Mouse (Mus musculus) CH12.LX (cell line): Measurements from ENCODE around the gene Dync1i1. TPM values are rescaled to one million over a fixed set of nuclear protein-coding genes. Genes with fewer than 3 reads are reported as not detected.

Experiments used
- DNase-seq: peaks from one replicate; pipeline ENCODE4 v3.0.0-alpha.2; 2013; ENCODE audit errors: extremely low read depth
- H3K27ac ChIP-seq: 2 replicates; pipeline ENCODE4 v1.5.1; 2012; ENCODE audit warnings: low read depth, mild to moderate bottlenecking, control low read depth, moderate library complexity; ENCODE audit not compliant: insufficient read depth
- H3K27me3 ChIP-seq: replicated peaks from 2 replicates; pipeline ENCODE3; 2012; ENCODE audit warnings: inconsistent platforms
- H3K36me3 ChIP-seq, 2 experiments: replicated peaks in 1 of 2; 2 replicates each; pipeline versions ENCODE3 to v1.6.1; 2012; ENCODE audit warnings: inconsistent platforms in 1 of 2, low read length in 1 of 2, mild to moderate bottlenecking in 1 of 2, mixed read lengths in 1 of 2, moderate library complexity in 1 of 2; ENCODE audit not compliant: control insufficient read depth in 1 of 2, insufficient read depth in 1 of 2
- H3K4me1 ChIP-seq, 2 experiments: 2 replicates each; pipeline ENCODE4 v1.6.1; 2012; ENCODE audit warnings: inconsistent platforms in 1 of 2, moderate library complexity in 1 of 2; ENCODE audit not compliant: insufficient read depth in 2 of 2, control insufficient read depth in 1 of 2
- H3K4me2 ChIP-seq: 2 replicates; pipeline ENCODE4 v1.6.1; 2012; ENCODE audit warnings: low read depth, mild to moderate bottlenecking, control low read depth; ENCODE audit not compliant: poor library complexity, insufficient read depth, severe bottlenecking
- H3K4me3 ChIP-seq, 3 experiments: fragments of 150-350 bp in 1 of 3; sonication (generic) in 1 of 3; replicated peaks in 1 of 3; 2 replicates each; pipeline versions ENCODE3 to v1.5.1; 2011 to 2012; ENCODE audit warnings: low read depth in 2 of 3, low read length in 2 of 3, mild to moderate bottlenecking in 2 of 3, moderate library complexity in 2 of 3, control low read depth in 1 of 3, improper control_type of control experiment in 1 of 3, inconsistent platforms in 1 of 3, mixed read lengths in 1 of 3; ENCODE audit not compliant: poor library complexity in 1 of 3
- H3K79me2 ChIP-seq: replicated peaks from 2 replicates; pipeline ENCODE4 v1.6.1; 2012; ENCODE audit warnings: mild to moderate bottlenecking, moderate library complexity; ENCODE audit not compliant: control insufficient read depth, poor library complexity, insufficient read depth, severe bottlenecking; ENCODE audit errors: extremely low read depth
- H3K9ac ChIP-seq: 2 replicates; pipeline ENCODE4 v1.6.1; 2012; ENCODE audit warnings: low read depth, mild to moderate bottlenecking, control low read depth, moderate library complexity; ENCODE audit not compliant: insufficient read depth
- H3K9me3 ChIP-seq: replicated peaks from 2 replicates; pipeline ENCODE3; 2012; ENCODE audit warnings: low read length, inconsistent platforms, mixed read lengths
- CHD1 ChIP-seq: IDR thresholded peaks from 2 replicates; pipeline ENCODE4 v1.6.1; 2012; ENCODE audit warnings: low read depth, low read length, improper control_type of control experiment, inconsistent platforms
- CHD2 ChIP-seq: IDR thresholded peaks from 2 replicates; pipeline ENCODE4 v1.6.1; 2011; ENCODE audit warnings: low read length, improper control_type of control experiment
- GABPA ChIP-seq: IDR thresholded peaks from 2 replicates; pipeline ENCODE4 v1.6.1; 2012; ENCODE audit warnings: low read depth, low read length, improper control_type of control experiment, inconsistent platforms; ENCODE audit not compliant: insufficient replicate concordance
- IRF4 ChIP-seq: IDR thresholded peaks from 2 replicates; pipeline ENCODE4 v1.6.1; 2014; ENCODE audit warnings: low read depth, mild to moderate bottlenecking, inconsistent platforms, low read length, improper control_type of control experiment
- JUN ChIP-seq: IDR thresholded peaks from 2 replicates; pipeline ENCODE4 v1.6.1; 2011; ENCODE audit warnings: low read depth, mild to moderate bottlenecking, low read length, improper control_type of control experiment, moderate library complexity; ENCODE audit not compliant: insufficient read depth
- MAFK ChIP-seq: IDR thresholded peaks from 2 replicates; pipeline ENCODE4 v1.6.1; 2011; ENCODE audit warnings: low read length, improper control_type of control experiment; ENCODE audit not compliant: insufficient replicate concordance
- MAX ChIP-seq: IDR thresholded peaks from 2 replicates; pipeline ENCODE4 v1.6.1; 2011; ENCODE audit warnings: low read length, improper control_type of control experiment
- MYC ChIP-seq: IDR thresholded peaks from 2 replicates; pipeline ENCODE4 v1.6.1; 2011; ENCODE audit warnings: low read depth, mild to moderate bottlenecking, improper control_type of control experiment, low read length
- NRF1 ChIP-seq: IDR thresholded peaks from 2 replicates; pipeline ENCODE4 v1.6.1; 2014; ENCODE audit warnings: low read depth, mild to moderate bottlenecking, inconsistent platforms, low read length, improper control_type of control experiment, moderate library complexity
- PAX5 ChIP-seq: IDR thresholded peaks from 2 replicates; pipeline ENCODE4 v1.6.1; 2012; ENCODE audit warnings: low read length, inconsistent platforms, mixed read lengths
- POLR2A ChIP-seq: IDR thresholded peaks from 2 replicates; pipeline ENCODE4 v1.6.1; 2011; ENCODE audit warnings: low read depth, mild to moderate bottlenecking, improper control_type of control experiment, low read length
- POLR2AphosphoS2 ChIP-seq: IDR thresholded peaks from 2 replicates; pipeline ENCODE4 v1.6.1; 2011; ENCODE audit warnings: low read depth, low read length, improper control_type of control experiment
- SMC3 ChIP-seq: IDR thresholded peaks from 2 replicates; pipeline ENCODE4 v1.6.1; 2011; ENCODE audit warnings: low read depth, low read length, improper control_type of control experiment
- TBP ChIP-seq: conservative IDR thresholded peaks from 2 replicates; pipeline ENCODE4 v1.6.1; 2011; ENCODE audit warnings: low read depth, low read length, improper control_type of control experiment
- USF2 ChIP-seq: conservative IDR thresholded peaks from 2 replicates; pipeline ENCODE4 v1.6.1; 2011; ENCODE audit warnings: low read depth, low read length, improper control_type of control experiment
- ZC3H11A ChIP-seq: IDR thresholded peaks from 2 replicates; pipeline ENCODE4 v1.6.1; 2012; ENCODE audit warnings: low read depth, mild to moderate bottlenecking, inconsistent platforms, low read length, improper control_type of control experiment
- ZKSCAN1 ChIP-seq: IDR thresholded peaks from 2 replicates; pipeline ENCODE4 v1.6.1; 2012; ENCODE audit warnings: low read depth, inconsistent platforms, low read length, improper control_type of control experiment, borderline replicate concordance
- ZMIZ1 ChIP-seq: IDR thresholded peaks from 2 replicates; pipeline ENCODE4 v1.6.1; 2012; ENCODE audit warnings: low read depth, mild to moderate bottlenecking, inconsistent platforms, low read length, improper control_type of control experiment
- dilution Hi-C: fragments of 300-500 bp; cut with MboI; formaldehyde crosslinking; loops from 2 replicates; pipeline ENCODE4 v1.14.3; 2020; ENCODE audit warnings: low sequenced_read_pairs; ENCODE audit not compliant: extremely low pct_unique_long_range_greater_than_20kb, extremely low pct_ligation_motif_present
- in situ Hi-C: fragments of 300-500 bp; cut with MboI; formaldehyde crosslinking; loops from 3 replicates; pipeline ENCODE4 v1.14.3; 2019; ENCODE audit warnings: low sequenced_read_pairs, low pct_ligation_motif_present, low pct_unique_long_range_greater_than_20kb, mixed read lengths
- polyA plus RNA-seq: library from polyadenylated mRNA; unstranded; fragments of >175 nt; gene quantifications from 2 replicates; pipeline ENCODE4 v1.2.1, GENCODE M21; 2012; ENCODE audit warnings: low read depth; ENCODE audit not compliant: insufficient read length
- total RNA-seq, 2 experiments: library from RNA; depleted of rRNA; stranded (reverse); fragments of 300-350 nt in 1 of 2; fragments of >200 nt in 1 of 2; gene quantifications; 2 replicates each; pipeline ENCODE4 v1.2.3; 2012 to 2014

The Dync1i1 gene
- total and polyA plus RNA-seq, 3 experiments = not detected

DNA sequence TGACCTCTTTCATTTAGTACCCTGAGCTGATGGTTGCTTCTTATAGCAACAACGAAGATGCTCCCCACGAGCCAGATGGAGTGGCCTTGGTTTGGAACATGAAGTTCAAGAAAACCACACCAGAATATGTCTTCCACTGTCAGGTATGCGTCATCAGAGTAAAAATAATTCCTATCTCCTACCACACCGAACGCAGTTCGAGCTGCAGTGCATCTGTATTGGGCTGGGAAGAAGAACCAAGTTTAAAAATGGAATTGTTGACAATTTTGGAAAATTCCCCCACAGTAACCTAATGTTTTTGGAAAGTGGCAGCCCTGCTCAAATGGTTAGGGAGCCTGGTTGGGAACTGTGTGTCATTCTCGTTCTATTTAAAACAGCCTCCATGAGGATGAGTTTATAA is 197.7 kb downstream of the Dync1i1 start:
- Histone ChIP-seq H3K27me3 (no peaks in the 10 kb centered on the region), H3K9me3 (no peaks in the 10 kb centered on the region), H3K9ac (no peak overlapping the region), H3K4me2 (no peak overlapping the region), H3K27ac (no peak overlapping the region), H3K4me3 (no peak overlapping the region), H3K36me3 (no peaks in the 10 kb centered on the region), H3K4me1 (no peaks in the 10 kb centered on the region), H3K79me2 (no peaks in the 10 kb centered on the region)
- dilution Hi-C loops = no loop called here
- in situ Hi-C loops = no loop called here
- no peak for DNase-seq
- TF ChIP-seq TBP (no peak), MAX (no peak), ZKSCAN1 (no peak), JUN (no peak)

DNA sequence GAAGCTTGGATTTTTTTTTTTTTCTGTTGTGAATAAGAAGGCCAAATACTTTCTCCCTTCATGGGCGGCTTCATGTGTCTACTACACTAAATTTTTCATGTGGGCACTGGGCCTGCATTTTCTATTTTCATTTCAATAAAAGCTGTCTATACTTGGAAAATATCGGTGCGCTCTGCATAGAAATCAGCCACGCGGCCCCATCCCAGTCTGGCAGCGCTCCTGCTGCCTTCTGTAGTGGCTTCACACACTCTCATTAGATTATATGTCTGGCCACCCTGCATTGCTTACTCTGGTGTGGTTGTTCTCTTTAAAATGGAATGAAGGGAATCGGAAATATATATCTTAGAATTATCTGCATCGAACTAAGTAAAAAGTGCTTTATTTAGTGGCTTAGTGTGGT is 204.7 kb downstream of the Dync1i1 start:
- no peak overlapping the region for H3K4me2 ChIP-seq
- H3K9ac ChIP-seq = no peak overlapping the region
- no peak overlapping the region for H3K27ac ChIP-seq
- no peaks in the 10 kb centered on the region for H3K9me3 ChIP-seq
- H3K27me3 ChIP-seq = no peaks in the 10 kb centered on the region
- H3K4me1 ChIP-seq = no peaks in the 10 kb centered on the region
- dilution Hi-C loops = no loop called here
- TF ChIP-seq POLR2A (no peak), MYC (no peak)
- H3K79me2 ChIP-seq = no peaks in the 10 kb centered on the region
- no peaks in the 10 kb centered on the region for H3K36me3 ChIP-seq
- no peak overlapping the region for H3K4me3 ChIP-seq
- no peak for DNase-seq
- in situ Hi-C loops = no loop called here

DNA sequence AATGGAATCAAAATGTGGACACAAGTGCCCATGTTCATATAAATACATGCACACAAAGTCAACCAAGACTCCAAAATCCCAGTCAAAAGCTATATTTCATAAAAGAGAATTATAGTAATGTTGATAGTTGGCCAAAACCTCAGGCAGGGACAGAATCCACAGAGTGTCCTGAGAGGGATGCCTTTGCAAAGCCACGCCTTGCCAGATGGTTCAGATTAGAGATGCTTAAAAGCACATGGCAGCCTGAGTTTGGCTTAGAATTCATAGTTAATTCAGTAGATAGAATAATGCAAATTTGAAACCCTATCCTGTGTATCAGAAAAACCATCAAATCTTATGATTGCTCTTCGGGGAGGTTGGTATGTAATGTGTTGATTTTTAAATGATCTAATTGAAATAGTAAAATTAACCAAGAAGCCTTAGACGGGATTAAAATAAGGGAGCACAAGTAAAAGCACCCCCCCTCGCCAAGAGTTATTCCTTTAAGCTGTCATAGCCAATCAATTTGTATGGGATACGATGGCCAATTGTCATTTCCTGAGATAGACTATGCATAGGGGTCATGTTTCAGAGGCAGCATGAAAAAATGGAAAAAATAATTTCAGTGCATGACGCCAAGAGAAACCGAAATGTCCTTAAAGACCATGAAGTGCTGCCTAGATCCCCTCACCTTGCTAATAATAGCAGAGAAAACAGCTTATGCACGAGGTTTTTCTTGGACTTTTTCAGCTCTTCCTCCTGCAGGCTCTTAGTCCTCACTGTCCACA is 210.3 kb downstream of the Dync1i1 start:
- Histone ChIP-seq H3K27ac (no peak overlapping the region), H3K4me1 (no peaks in the 10 kb centered on the region), H3K79me2 (no peaks in the 10 kb centered on the region), H3K27me3 (no peaks in the 10 kb centered on the region), H3K4me3 (no peak overlapping the region), H3K9me3 (no peaks in the 10 kb centered on the region), H3K9ac (no peak overlapping the region), H3K4me2 (no peak overlapping the region), H3K36me3 (no peaks in the 10 kb centered on the region)
- in situ Hi-C loops = no loop called here
- DNase-seq = no peak
- TF ChIP-seq MAFK (no peak), ZC3H11A (no peak), MAX (no peak), CHD2 (no peak), POLR2A (no peak), JUN (no peak), CHD1 (no peak), IRF4 (no peak), GABPA (no peak), PAX5 (no peak), NRF1 (no peak), POLR2AphosphoS2 (no peak), SMC3 (no peak), USF2 (no peak), ZMIZ1 (no peak), ZKSCAN1 (no peak)
- dilution Hi-C loops = no loop called here
